Mouse (Mus musculus) limb, embryonic 14.5 days (tissue): Measurements from ENCODE around the gene Slc46a3. TPM values are rescaled to one million over a fixed set of nuclear protein-coding genes. Genes with fewer than 3 reads are reported as not detected.
A peak's percentile ranks its signal among the peaks of the same experiment; 100 is the strongest.

ENCODE experiments used
- ATAC-seq: fragments of 200-750 bp; cut with Nextera tagmentation; 2 replicates; pipeline ENCODE4 v1.8.0; 2017; ENCODE audit warnings: low read depth, moderate number of reproducible peaks, moderate TSS enrichment; ENCODE audit not compliant: low FRiP score
- DNase-seq: peaks from one replicate; pipeline ENCODE4 v3.0.0-alpha.2; 2015; ENCODE audit warnings: low spot score
- H3K27ac ChIP-seq: fragments of 300-500 bp; sonication (generic); replicated peaks from 2 replicates; pipeline ENCODE4 v1.5.1; 2014; ENCODE audit warnings: low read depth, mild to moderate bottlenecking, low read length, moderate library complexity, mixed read lengths
- H3K27me3 ChIP-seq: fragments of 300-500 bp; sonication (generic); 2 replicates; pipeline ENCODE4 v1.6.1; 2014; ENCODE audit warnings: low read length, mixed read lengths; ENCODE audit not compliant: control insufficient read depth, insufficient read depth
- H3K36me3 ChIP-seq: fragments of 300-500 bp; sonication (generic); 2 replicates; pipeline ENCODE4 v1.6.1; 2014; ENCODE audit warnings: mild to moderate bottlenecking, low read length, moderate library complexity, mixed read lengths; ENCODE audit not compliant: control insufficient read depth, insufficient read depth
- H3K4me1 ChIP-seq: fragments of 300-500 bp; sonication (generic); 2 replicates; pipeline ENCODE4 v1.6.1; 2014; ENCODE audit warnings: antibody characterized with exemption, low read length, mixed read lengths; ENCODE audit not compliant: control insufficient read depth, insufficient read depth
- H3K4me2 ChIP-seq: fragments of 300-500 bp; sonication (generic); replicated peaks from 2 replicates; pipeline ENCODE4 v1.6.1; 2014; ENCODE audit warnings: low read depth, mild to moderate bottlenecking, low read length, moderate library complexity; ENCODE audit not compliant: severe bottlenecking
- H3K4me3 ChIP-seq: fragments of 300-500 bp; sonication (generic); replicated peaks from 2 replicates; pipeline ENCODE4 v1.5.1; 2014; ENCODE audit warnings: low read length
- H3K9ac ChIP-seq: fragments of 300-500 bp; sonication (generic); 2 replicates; pipeline ENCODE4 v1.6.1; 2014; ENCODE audit warnings: mild to moderate bottlenecking, low read depth, low read length, moderate library complexity; ENCODE audit not compliant: severe bottlenecking
- H3K9me3 ChIP-seq: fragments of 300-500 bp; sonication (generic); 2 replicates; pipeline ENCODE4 v1.6.1; 2016; ENCODE audit warnings: low read length; ENCODE audit not compliant: control insufficient read depth
- POLR2A ChIP-seq: fragments of 200-500 bp; IDR thresholded peaks from 2 replicates; pipeline ENCODE4 v1.8.0; 2012; ENCODE audit warnings: inconsistent platforms, mild to moderate bottlenecking, moderate library complexity, borderline replicate concordance; ENCODE audit not compliant: insufficient read depth, insufficient read length; ENCODE audit errors: extremely low read depth
- WGBS: fragments of 180-500 bp; shearing (Covaris S2); extraction: QIAGEN DNeasy Blood & Tissue Kit; methylation state at CpG from one replicate; pipeline ENCODE4 v1.1.7; 2014; 5-methylcytosine and 5-hydroxymethylcytosine counted together
- polyA plus RNA-seq, 2 experiments: library from polyadenylated mRNA; depleted of rRNA in 1 of 2; stranded (reverse) in 1 of 2; unstranded in 1 of 2; fragments of >200 nt; fragmentation: Nextera tagmentation in 1 of 2; extraction: Ambion mirVana in 1 of 2; gene quantifications; 2 replicates each; pipeline versions ENCODE4 v1.2.1 to v1.2.3; 2012 to 2014

Slc46a3 gene
- 3.4 TPM in 2 replicates for polyA plus RNA-seq (2012; rRNA removed)
- 2.9 and 3.0 TPM in 2 replicates for polyA plus RNA-seq (2014; fragmentation: Nextera tagmentation; extraction: Ambion mirVana)

DNA sequence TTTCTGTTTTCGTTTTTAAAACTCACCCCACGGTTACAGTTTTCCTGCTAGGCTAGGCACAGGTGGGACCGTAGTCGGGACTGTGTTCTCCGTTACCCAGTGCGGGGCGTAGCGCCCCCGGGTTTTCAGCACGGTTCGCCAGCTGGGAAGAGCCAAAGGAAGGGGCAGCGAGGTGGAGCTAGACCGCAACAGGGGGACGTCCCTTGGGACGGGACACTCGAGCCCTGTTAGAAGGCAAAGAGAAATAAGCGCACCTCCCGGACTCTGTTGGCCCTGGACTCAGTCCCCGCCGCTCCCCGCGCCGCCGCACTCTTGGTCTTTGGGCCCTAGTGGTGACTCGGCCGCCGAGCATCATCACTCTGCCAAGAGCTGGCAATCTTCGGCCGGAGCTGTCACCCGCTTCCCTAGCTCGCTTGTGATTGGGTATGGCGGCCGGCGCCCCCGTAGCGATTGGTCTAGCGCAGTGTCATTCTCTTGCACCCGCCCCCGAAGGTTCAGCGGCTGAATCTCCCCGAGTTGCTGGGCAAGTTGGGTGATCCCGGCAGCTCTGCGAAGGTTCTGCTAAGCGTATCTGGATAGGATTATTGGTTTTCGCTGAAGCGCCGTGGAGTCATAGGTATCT, at the start of gene Slc46a3:
Gene Slc46a3 (minus strand): TSS at position 361 of the 622 bp plus-strand sequence.
- H3K27me3 ChIP-seq = peaks cover 9% of the 10 kb centered on the region; the same call in 1 of the 2 replicates

DNA sequence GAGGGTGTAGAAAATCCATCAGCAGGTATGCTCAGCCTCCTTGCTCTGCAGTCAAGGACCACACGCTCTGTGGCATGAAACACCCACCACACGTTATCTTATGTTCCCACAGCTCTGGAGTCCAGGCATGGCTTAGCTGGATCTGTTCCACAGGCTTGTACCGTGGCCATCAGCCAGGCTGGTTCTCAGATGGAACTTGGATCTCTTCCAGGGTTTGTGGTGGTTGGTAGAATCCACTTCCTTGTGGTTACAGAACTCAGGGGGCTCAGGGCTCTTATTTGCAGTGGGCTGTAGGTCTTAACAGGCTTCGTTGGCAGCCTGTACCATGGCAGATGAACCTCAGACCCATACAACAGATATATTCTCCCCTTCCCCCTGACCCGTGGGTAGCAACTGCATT, 44.6 kb upstream of the Slc46a3 start:
- no peak overlapping the region for H3K4me2 ChIP-seq
- H3K27ac ChIP-seq = no peak overlapping the region
- H3K9me3 ChIP-seq = 0 out of 2 replicates have a peak, but pooled peaks cover 4% of the 10 kb centered on the region
- no peaks in the 10 kb centered on the region for H3K4me1 ChIP-seq
- peak; percentile 54 for DNase-seq
- H3K36me3 ChIP-seq = no peaks in the 10 kb centered on the region
- no peak overlapping the region for H3K4me3 ChIP-seq
- H3K27me3 ChIP-seq = no peaks in the 10 kb centered on the region
- no peak overlapping the region for H3K9ac ChIP-seq
- ATAC-seq = no peak
- no peak for TF ChIP-seq POLR2A
- 65% methylated on average over 5 of the region's 5 CpGs for WGBS

More for the DNA sequence above, at the start of gene Slc46a3:
- ATAC-seq = peak; percentile 99
- peak within 1 kb of the TSS; percentile 63 for H3K4me3 ChIP-seq
- no peaks in the 10 kb centered on the region for H3K9me3 ChIP-seq
- peak within 1 kb of the TSS; percentile 98 for H3K4me2 ChIP-seq
- 1% methylated on average over 41 of the region's 47 CpGs for WGBS
- DNase-seq = peak; percentile 86
- peak within 1 kb of the TSS; percentile 45 for H3K9ac ChIP-seq
- no peak for TF ChIP-seq POLR2A
- H3K4me1 ChIP-seq = no peaks in the 10 kb centered on the region; the same call in 1 of the 2 replicates
- H3K36me3 ChIP-seq = no peaks in the 10 kb centered on the region
- H3K27ac ChIP-seq = no peak within 1 kb of the TSS

DNA sequence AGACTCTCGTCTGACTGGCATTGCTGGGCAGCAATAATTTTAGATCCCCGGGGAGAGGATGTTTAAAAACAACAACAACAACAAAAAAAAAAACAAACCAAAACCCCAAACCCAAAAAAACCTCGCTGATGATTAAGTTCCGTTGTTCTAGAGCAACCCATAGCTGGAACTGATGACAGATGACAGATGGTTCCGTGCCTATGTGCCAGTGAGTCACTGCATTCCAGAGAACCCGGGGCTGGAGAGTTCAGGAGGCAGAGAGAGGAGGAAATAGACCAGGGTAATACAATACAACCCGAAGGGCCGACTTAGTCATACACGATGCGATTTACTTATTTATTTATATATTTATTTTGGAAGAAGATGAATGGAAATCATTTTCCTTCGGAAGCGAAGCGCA, 40.5 kb upstream of the Slc46a3 start:
- DNase-seq (no peak), ATAC-seq (no peak)
- no peak overlapping the region for H3K4me2 ChIP-seq
- no peak for TF ChIP-seq POLR2A
- no peak overlapping the region for H3K4me3 ChIP-seq
- WGBS = 86% methylated on average over 13 of the region's 13 CpGs
- H3K36me3 ChIP-seq = no peaks in the 10 kb centered on the region
- no peaks in the 10 kb centered on the region for H3K4me1 ChIP-seq
- H3K27ac ChIP-seq = no peak overlapping the region
- H3K27me3 ChIP-seq = no peaks in the 10 kb centered on the region
- H3K9me3 ChIP-seq = no peaks in the 10 kb centered on the region
- H3K9ac ChIP-seq = no peak overlapping the region

GRCm38 (mm10) chr5:147928668-147929497, 34.3 kb upstream of the Slc46a3 start:
- Histone ChIP-seq H3K9me3 (no peaks in the 10 kb centered on the region), H3K4me3 (no peak overlapping the region), H3K9ac (no peak overlapping the region), H3K36me3 (no peaks in the 10 kb centered on the region), H3K27ac (no peak overlapping the region), H3K27me3 (no peaks in the 10 kb centered on the region), H3K4me2 (no peak overlapping the region), H3K4me1 (no peaks in the 10 kb centered on the region)
- ATAC-seq (no peak), DNase-seq (no peak)
- no peak for TF ChIP-seq POLR2A
- 78% methylated on average over 7 of the region's 7 CpGs for WGBS

- Histone ChIP-seq H3K4me1 (no peaks in the 10 kb centered on the region), H3K9ac (no peak overlapping the region), H3K36me3 (no peaks in the 10 kb centered on the region), H3K9me3 (no peaks in the 10 kb centered on the region), H3K4me2 (no peak overlapping the region), H3K27me3 (no peaks in the 10 kb centered on the region), H3K27ac (no peak overlapping the region), H3K4me3 (no peak overlapping the region)
- ATAC-seq = no peak
- WGBS = 70% methylated on average over 15 of the region's 15 CpGs
- DNase-seq = no peak
- no peak for TF ChIP-seq POLR2A
Measured at GRCm38 (mm10) chr5:147925935-147926604, 31.5 kb upstream of the Slc46a3 start.
